In genomic region chr5:32657386-32657785, GRCm38 (mm10) we compare ENCODE assay signal across 11 mouse cellular contexts. TPM values are rescaled to one million over a fixed set of nuclear protein-coding genes. Genes with fewer than 3 reads are reported as not detected.
DNase-seq lines count a peak whose midpoint lies in the region; ATAC-seq and TF ChIP-seq lines count a peak whose summit lies in the region.
"Had no signal": no experiment of that assay in that cellular context is flagged by ENCODE, and none has a peak within 500 bp of the region (broad histone marks: within the 10 kb centered on the region; RNA-seq: fewer than 3 reads in every experiment).

No protein-coding gene starts in this region.

- no peaks in the 10 kb centered on the region for H3K27me3 ChIP-seq in kidney, embryonic 15.5 days
- no peaks in the 10 kb centered on the region for H3K27me3 ChIP-seq in heart, embryonic 10.5 days (ENCODE audit: insufficient read depth, poor library complexity, severe bottlenecking)
- H3K27me3 ChIP-seq: midbrain, embryonic 12.5 days had no signal

- no peak overlapping the region for H3K4me2 ChIP-seq in kidney, embryonic 15.5 days
- H3K4me2 ChIP-seq: midbrain, embryonic 12.5 days had no signal

- 50% methylated on average over 1 of the region's 1 CpGs for WGBS in kidney, embryonic 15.5 days
- WGBS in heart, embryonic 10.5 days: 66% methylated on average over 1 of the region's 1 CpGs

- in situ Hi-C loops in ES-E14 (cut with MboI; ENCODE audit: low sequenced_read_pairs in 2 of 2, unreplicated experiment in 2 of 2): no loop called here

- H3K9me3 ChIP-seq in kidney, embryonic 15.5 days (replicated peaks): no peaks in the 10 kb centered on the region
- H3K9me3 ChIP-seq in ES-E14 (ENCODE audit: control insufficient read depth, insufficient read depth, low read depth, low read length): no peaks in the 10 kb centered on the region
- H3K9me3 ChIP-seq in heart, embryonic 10.5 days: no peaks in the 10 kb centered on the region
- H3K9me3 ChIP-seq: limb, embryonic 10.5 days; midbrain, embryonic 12.5 days had no signal

- peak; percentile 41 for DNase-seq in kidney, adult 9 months
- DNase-seq in CD4-positive helper T cell, adult 2 months (ENCODE audit: low read depth, low spot score): peak; percentile 14
- peak; percentile 8 for DNase-seq in ES-E14 (ENCODE audit: low read depth, low spot score)
- peak; percentile 28 for DNase-seq in embryo, embryonic 11 days
- no peak for DNase-seq in ovary, postnatal 14 days (ENCODE audit: low spot score)
- no peak for DNase-seq in heart, embryonic 10.5 days (ENCODE audit: low spot score)
- DNase-seq: adrenal gland, postnatal 36 days; kidney, adult 8-10 months had no signal

- H3K4me3 ChIP-seq in kidney, embryonic 15.5 days (replicated peaks): no peak overlapping the region
- no peak overlapping the region for H3K4me3 ChIP-seq in ES-E14 (ENCODE audit: insufficient read depth in 1 of 2, low read depth in 1 of 2, low read length in 2 of 2, poor library complexity in 1 of 2, severe bottlenecking in 1 of 2)
- no peak overlapping the region for H3K4me3 ChIP-seq in heart, embryonic 10.5 days
- H3K4me3 ChIP-seq: limb, embryonic 10.5 days; midbrain, embryonic 12.5 days had no signal

- no peaks in the 10 kb centered on the region for H3K4me1 ChIP-seq in kidney, embryonic 15.5 days
- no peaks in the 10 kb centered on the region for H3K4me1 ChIP-seq in ES-E14 (ENCODE audit: control insufficient read depth in 2 of 2, insufficient read depth in 2 of 2, low read length in 2 of 2, poor library complexity in 1 of 2)
- H3K4me1 ChIP-seq in heart, embryonic 10.5 days: no peaks in the 10 kb centered on the region
- H3K4me1 ChIP-seq: limb, embryonic 10.5 days; midbrain, embryonic 12.5 days had no signal

- peaks cover 42% of the 10 kb centered on the region for H3K36me3 ChIP-seq in kidney, embryonic 15.5 days
- peaks cover 10% of the 10 kb centered on the region for H3K36me3 ChIP-seq in ES-E14 (ENCODE audit: control insufficient read depth, insufficient read depth, low read length, poor library complexity, severe bottlenecking)
- H3K36me3 ChIP-seq in heart, embryonic 10.5 days: peaks cover 37% of the 10 kb centered on the region

- no peak overlapping the region for H3K27ac ChIP-seq in kidney, embryonic 15.5 days
- no peak overlapping the region for H3K27ac ChIP-seq in ES-E14 (ENCODE audit: insufficient read depth, low read depth, low read length, poor library complexity, severe bottlenecking)
- H3K27ac ChIP-seq in heart, embryonic 10.5 days: no peak overlapping the region
- H3K27ac ChIP-seq: limb, embryonic 10.5 days; midbrain, embryonic 12.5 days had no signal

- ATAC-seq in kidney, embryonic 15.5 days (replicated peaks; ENCODE audit: low FRiP score): no peak

- H3K9ac ChIP-seq in kidney, embryonic 15.5 days: no peak overlapping the region
- H3K9ac ChIP-seq in ES-E14 (ENCODE audit: insufficient read depth, low read depth, low read length, poor library complexity, severe bottlenecking): no peak overlapping the region
- H3K9ac ChIP-seq: midbrain, embryonic 12.5 days had no signal

TF ChIP-seq in ES-E14, 5 proteins besides CTCF, POLR2A, EP300 and RAD21:
- TF ChIP-seq ZC3H11A (IDR thresholded peaks at IDR 0.05; ENCODE audit: borderline replicate concordance, low read depth, low read length) (peak; percentile 33; the same call in 1 of the 2 replicates), CHD2 (IDR thresholded peaks at IDR 0.05; ENCODE audit: low read depth, low read length) (no peak), MAFK (IDR thresholded peaks at IDR 0.05; ENCODE audit: insufficient read depth, low read depth, low read length) (0 out of 2 replicates have a peak, but pooled peaks have one; percentile 17), HCFC1 (IDR thresholded peaks at IDR 0.05; ENCODE audit: borderline replicate concordance, insufficient read depth, low read length) (no peak), ZNF384 (IDR thresholded peaks at IDR 0.05; ENCODE audit: low read depth, low read length) (no peak)

RNA-seq across cellular contexts. Expression of gene Yes1, which starts 46.4 kb away (rescaled TPM):
- 37.8 and 39.1 TPM in 2 replicates for polyA plus RNA-seq in kidney, embryonic 15.5 days (2015; fragmentation: Nextera tagmentation; extraction: Ambion mirVana)
- total RNA-seq in ES-E14 (2012; rRNA removed): 84.7 and 91.3 TPM in 2 replicates
- 27.8 and 28.6 TPM in 2 replicates for polyA plus RNA-seq in heart, embryonic 10.5 days (2016; fragmentation: Nextera tagmentation; extraction: Ambion mirVana)

Comparison
In these comparisons a context has a peak if more than half of its experiments do, and no peak if none do; other contexts are left out.
1. DNase-seq: peak in kidney, adult 9 months (single experiment), CD4-positive helper T cell, adult 2 months (single experiment), ES-E14 (single experiment) and embryo, embryonic 11 days (single experiment); none in ovary, postnatal 14 days (single experiment) and heart, embryonic 10.5 days (single experiment).